ENCODE assay signal across 13 mouse cellular contexts in genomic region chr1:36304764-36305163, GRCm38 (mm10). TPM values are rescaled to one million over a fixed set of nuclear protein-coding genes. Genes with fewer than 3 reads are reported as not detected.
DNase-seq lines count a peak whose midpoint lies in the region; ATAC-seq lines count a peak whose summit lies in the region.
"Had no signal": no experiment of that assay in that cellular context is flagged by ENCODE, and none has a peak within 500 bp of the region (broad histone marks: within the 10 kb centered on the region; RNA-seq: fewer than 3 reads in every experiment).

No protein-coding gene starts in this region.

- no peak for ATAC-seq in kidney, embryonic 15.5 days (replicated peaks; ENCODE audit: low FRiP score)
- ATAC-seq in embryonic facial prominence, embryonic 15.5 days (ENCODE audit: insufficient number of reproducible peaks, low FRiP score, low TSS enrichment, low read depth), result no peak
- ATAC-seq: intestine, postnatal 0 days had no signal

- 60% methylated on average over 7 of the region's 7 CpGs for WGBS in kidney, embryonic 15.5 days
- 43% methylated on average over 7 of the region's 7 CpGs for WGBS in embryonic facial prominence, embryonic 15.5 days

- no peak overlapping the region for H3K4me2 ChIP-seq in kidney, embryonic 15.5 days
- H3K4me2 ChIP-seq in embryonic facial prominence, embryonic 15.5 days (replicated peaks), result no peak overlapping the region
- H3K4me2 ChIP-seq: hindbrain, embryonic 14.5 days; liver, embryonic 11.5 days had no signal

- H3K4me1 ChIP-seq in kidney, embryonic 15.5 days, result peaks cover 30% of the 10 kb centered on the region
- H3K4me1 ChIP-seq in embryonic facial prominence, embryonic 15.5 days, result peaks cover 40% of the 10 kb centered on the region

- H3K4me3 ChIP-seq in kidney, embryonic 15.5 days (replicated peaks), result no peak overlapping the region
- no peak overlapping the region for H3K4me3 ChIP-seq in embryonic facial prominence, embryonic 15.5 days (replicated peaks)
- H3K4me3 ChIP-seq: forebrain, embryonic 10.5 days; midbrain, embryonic 10.5 days had no signal

- DNase-seq in kidney, adult 11 months, result peak; percentile 14
- peak; percentile 56 for DNase-seq in heart, adult 8-10 months (ENCODE audit: low spot score)
- peak; percentile 56 for DNase-seq in heart, postnatal 4 days
- no peak for DNase-seq in urinary bladder, postnatal 10 days (ENCODE audit: low spot score)
- DNase-seq in left cerebral cortex, postnatal 14 days (ENCODE audit: low spot score in 2 of 2), result no peak
- DNase-seq: cerebellum, postnatal 10 days had no signal

- H3K27ac ChIP-seq in kidney, embryonic 15.5 days, result no peak overlapping the region
- H3K27ac ChIP-seq in embryonic facial prominence, embryonic 15.5 days (replicated peaks), result peak overlapping the region; percentile 17; the same call in 1 of the 2 replicates
- H3K27ac ChIP-seq: forebrain, embryonic 10.5 days; hindbrain, embryonic 14.5 days; midbrain, embryonic 10.5 days had no signal

- no peaks in the 10 kb centered on the region for H3K9me3 ChIP-seq in kidney, embryonic 15.5 days (replicated peaks)
- H3K9me3 ChIP-seq in embryonic facial prominence, embryonic 15.5 days (replicated peaks), result no peaks in the 10 kb centered on the region
- H3K9me3 ChIP-seq: forebrain, embryonic 10.5 days; midbrain, embryonic 10.5 days had no signal

- no peak overlapping the region for H3K9ac ChIP-seq in kidney, embryonic 15.5 days
- H3K9ac ChIP-seq in embryonic facial prominence, embryonic 15.5 days, result no peak overlapping the region
- H3K9ac ChIP-seq: hindbrain, embryonic 14.5 days had no signal

- intact Hi-C loops in left cerebral cortex, postnatal 14 days (cut with DNase I), result no loop called here

- H3K36me3 ChIP-seq in kidney, embryonic 15.5 days, result no peaks in the 10 kb centered on the region
- no peaks in the 10 kb centered on the region for H3K36me3 ChIP-seq in embryonic facial prominence, embryonic 15.5 days
- H3K36me3 ChIP-seq: forebrain, embryonic 10.5 days; midbrain, embryonic 10.5 days had no signal

- peaks cover 38% of the 10 kb centered on the region for H3K27me3 ChIP-seq in kidney, embryonic 15.5 days
- H3K27me3 ChIP-seq in embryonic facial prominence, embryonic 15.5 days, result peaks cover 33% of the 10 kb centered on the region

RNA-seq across cellular contexts. Expression of gene Arid5a, which starts 2.8 kb away (rescaled TPM):
- 6.7 and 7.3 TPM in 2 replicates for polyA plus RNA-seq in kidney, embryonic 15.5 days (2015; fragmentation: Nextera tagmentation; extraction: Ambion mirVana)
- polyA plus RNA-seq in embryonic facial prominence, embryonic 15.5 days (2015; fragmentation: Nextera tagmentation; extraction: Ambion mirVana), result 15.5 and 16.1 TPM in 2 replicates
- total RNA-seq in heart, adult 8-10 months (2022), result 10 to 100 TPM in 2 of 4 experiments, 1 to 10 TPM in 2; 4.7 to 16.6 (median 9.9) TPM
- total RNA-seq in heart, postnatal 4 days (2021), result 10 to 100 TPM; 27.7 to 27.9 TPM
- 10 to 100 TPM; 14.7 to 16.9 TPM for total RNA-seq in left cerebral cortex, postnatal 14 days (2021)

RNA-seq across cellular contexts. Expression of gene Neurl3, which starts 30.3 kb away (rescaled TPM):
- 16.6 and 17.7 TPM in 2 replicates for polyA plus RNA-seq in kidney, embryonic 15.5 days (2015; fragmentation: Nextera tagmentation; extraction: Ambion mirVana)
- polyA plus RNA-seq in embryonic facial prominence, embryonic 15.5 days (2015; fragmentation: Nextera tagmentation; extraction: Ambion mirVana), result 1.5 and 2.2 TPM in 2 replicates
- 1 to 10 TPM; 2.0 to 4.4 (median 2.8) TPM for total RNA-seq in heart, adult 8-10 months (2022)
- total RNA-seq in heart, postnatal 4 days (2021), result 1 to 10 TPM; 4.9 to 5.3 TPM
- under 1 TPM; 0.26 to 0.61 TPM for total RNA-seq in left cerebral cortex, postnatal 14 days (2021)

Comparison
In these comparisons a context has a peak if more than half of its experiments do, and no peak if none do; other contexts are left out.
1. DNase-seq: peak in kidney, adult 11 months (single experiment), heart, adult 8-10 months (single experiment) and heart, postnatal 4 days (single experiment); none in urinary bladder, postnatal 10 days (single experiment) and left cerebral cortex, postnatal 14 days (0 of 2).